ENCODE assay signal across 8 mouse cellular contexts in genomic region chr6:99666318-99667171, GRCm38 (mm10). TPM values are rescaled to one million over a fixed set of nuclear protein-coding genes. Genes with fewer than 3 reads are reported as not detected.
DNase-seq lines count a peak whose midpoint lies in the region; ATAC-seq and TF ChIP-seq lines count a peak whose summit lies in the region.

Gene Eif4e3, minus strand, starts transcription at chr6:99666771.
Gene Gm20696, minus strand, starts transcription at chr6:99666797.

- H3K27me3 ChIP-seq in C2C12 (ENCODE audit: control insufficient read depth, insufficient read depth, insufficient read length): no peaks in the 10 kb centered on the region
- no peaks in the 10 kb centered on the region for H3K27me3 ChIP-seq in embryonic facial prominence, embryonic 12.5 days
- peaks cover 31% of the 10 kb centered on the region for H3K27me3 ChIP-seq in heart, embryonic 13.5 days (replicated peaks)
- H3K27me3 ChIP-seq in kidney, embryonic 15.5 days: peaks cover 9% of the 10 kb centered on the region; the same call in 1 of the 2 replicates
- no peaks in the 10 kb centered on the region for H3K27me3 ChIP-seq in lung, postnatal 0 days (replicated peaks; ENCODE audit: insufficient read depth, low read length)

- no peaks in the 10 kb centered on the region for H3K79me2 ChIP-seq in C2C12 (ENCODE audit: control insufficient read depth, insufficient read depth)

- peak within 1 kb of the TSS; percentile 96 for H3ac ChIP-seq in C2C12 (ENCODE audit: control insufficient read depth, insufficient read length, low read depth)

- ATAC-seq in embryonic facial prominence, embryonic 12.5 days (ENCODE audit: insufficient number of reproducible peaks, insufficient read depth, low FRiP score, low TSS enrichment): peak; percentile 65
- no peak for ATAC-seq in heart, embryonic 13.5 days (ENCODE audit: extremely low read depth, insufficient number of reproducible peaks, low FRiP score, low TSS enrichment)
- peak; percentile 85 for ATAC-seq in kidney, embryonic 15.5 days (replicated peaks; ENCODE audit: low FRiP score)
- peak; percentile 91 for ATAC-seq in lung, postnatal 0 days
- ATAC-seq in erythroid progenitor cell, adult 5-6 weeks (replicated peaks; ENCODE audit: low FRiP score, poor library complexity, severe bottlenecking): no peak

- H3K9me3 ChIP-seq in embryonic facial prominence, embryonic 12.5 days: no peaks in the 10 kb centered on the region
- H3K9me3 ChIP-seq in heart, embryonic 13.5 days: no peaks in the 10 kb centered on the region
- no peaks in the 10 kb centered on the region for H3K9me3 ChIP-seq in kidney, embryonic 15.5 days (replicated peaks)
- no peaks in the 10 kb centered on the region for H3K9me3 ChIP-seq in lung, postnatal 0 days (ENCODE audit: low read length)

- no peaks in the 10 kb centered on the region for H3K79me3 ChIP-seq in C2C12 (ENCODE audit: low read depth)

- peak within 1 kb of the TSS; percentile 52 for H3K27ac ChIP-seq in embryonic facial prominence, embryonic 12.5 days
- no peak within 1 kb of the TSS for H3K27ac ChIP-seq in heart, embryonic 13.5 days (replicated peaks)
- H3K27ac ChIP-seq in kidney, embryonic 15.5 days: peak within 1 kb of the TSS; percentile 83
- peak within 1 kb of the TSS; percentile 81 for H3K27ac ChIP-seq in lung, postnatal 0 days (ENCODE audit: low read length)
- peak within 1 kb of the TSS; percentile 36 for H3K27ac ChIP-seq in olfactory bulb, adult 2 months (ENCODE audit: insufficient read depth, low read depth, low read length)

- TF ChIP-seq CTCF in C2C12 (IDR thresholded peaks at IDR 0.05; ENCODE audit: control insufficient read depth, insufficient read depth, insufficient read length): no peak
- no peak for TF ChIP-seq CTCF in lung, postnatal 0 days (IDR thresholded peaks at IDR 0.05)
- no peak for TF ChIP-seq CTCF in olfactory bulb, adult 2 months (IDR thresholded peaks at IDR 0.05; ENCODE audit: insufficient read depth, low read depth, low read length)

- peak within 1 kb of the TSS; percentile 76 for H3K9ac ChIP-seq in embryonic facial prominence, embryonic 12.5 days
- peak within 1 kb of the TSS; percentile 87 for H3K9ac ChIP-seq in heart, embryonic 13.5 days
- peak within 1 kb of the TSS; percentile 73 for H3K9ac ChIP-seq in kidney, embryonic 15.5 days
- H3K9ac ChIP-seq in lung, postnatal 0 days (replicated peaks; ENCODE audit: low read depth): peak within 1 kb of the TSS; percentile 76

- peak within 1 kb of the TSS; percentile 78 for H3K4me2 ChIP-seq in embryonic facial prominence, embryonic 12.5 days (replicated peaks)
- H3K4me2 ChIP-seq in heart, embryonic 13.5 days: peak within 1 kb of the TSS; percentile 93
- peak within 1 kb of the TSS; percentile 88 for H3K4me2 ChIP-seq in kidney, embryonic 15.5 days
- H3K4me2 ChIP-seq in lung, postnatal 0 days (replicated peaks; ENCODE audit: low read depth, low read length): peak within 1 kb of the TSS; percentile 94

- DNase-seq in adrenal gland, postnatal 10 days: peak; percentile 81
- peak; percentile 66 for DNase-seq in lung, postnatal 0 days (ENCODE audit: low spot score)

- peak within 1 kb of the TSS; percentile 52 for H3K4me3 ChIP-seq in C2C12 (ENCODE audit: insufficient read depth, poor library complexity, severe bottlenecking)
- H3K4me3 ChIP-seq in embryonic facial prominence, embryonic 12.5 days: peak within 1 kb of the TSS; percentile 72
- H3K4me3 ChIP-seq in heart, embryonic 13.5 days: peak within 1 kb of the TSS; percentile 85
- peak within 1 kb of the TSS; percentile 80 for H3K4me3 ChIP-seq in kidney, embryonic 15.5 days (replicated peaks)
- H3K4me3 ChIP-seq in lung, postnatal 0 days (ENCODE audit: low read depth, low read length): peak within 1 kb of the TSS; percentile 84
- H3K4me3 ChIP-seq in olfactory bulb, adult 2 months (ENCODE audit: insufficient read depth, low read depth, low read length): peak within 1 kb of the TSS; percentile 78

- TF ChIP-seq POLR2A in olfactory bulb, adult 2 months (IDR thresholded peaks at IDR 0.05; ENCODE audit: insufficient read depth, low read depth, low read length): no peak

- under 1% methylated on average over 60 of the region's 75 CpGs for WGBS in embryonic facial prominence, embryonic 12.5 days
- WGBS in heart, embryonic 13.5 days: under 1% methylated on average over 65 of the region's 75 CpGs
- under 1% methylated on average over 63 of the region's 75 CpGs for WGBS in kidney, embryonic 15.5 days
- WGBS in lung, postnatal 0 days: under 1% methylated on average over 43 of the region's 75 CpGs
- WGBS in olfactory bulb, adult 2 months: under 1% methylated on average over 69 of the region's 75 CpGs

- H3K36me3 ChIP-seq in C2C12 (ENCODE audit: control insufficient read depth, insufficient read depth): no peaks in the 10 kb centered on the region
- no peaks in the 10 kb centered on the region for H3K36me3 ChIP-seq in embryonic facial prominence, embryonic 12.5 days
- H3K36me3 ChIP-seq in heart, embryonic 13.5 days: no peaks in the 10 kb centered on the region
- no peaks in the 10 kb centered on the region for H3K36me3 ChIP-seq in kidney, embryonic 15.5 days
- H3K36me3 ChIP-seq in lung, postnatal 0 days (ENCODE audit: insufficient read depth, low read length): no peaks in the 10 kb centered on the region

- peaks cover 30% of the 10 kb centered on the region for H3K4me1 ChIP-seq in embryonic facial prominence, embryonic 12.5 days
- H3K4me1 ChIP-seq in heart, embryonic 13.5 days: peaks cover 23% of the 10 kb centered on the region
- H3K4me1 ChIP-seq in kidney, embryonic 15.5 days: peaks cover 40% of the 10 kb centered on the region
- H3K4me1 ChIP-seq in lung, postnatal 0 days (ENCODE audit: insufficient read depth, low read depth, low read length): peaks cover 5% of the 10 kb centered on the region; the same call in 1 of the 2 replicates
- H3K4me1 ChIP-seq in olfactory bulb, adult 2 months (ENCODE audit: control insufficient read depth, insufficient read depth, low read length): peaks cover 26% of the 10 kb centered on the region

- TF ChIP-seq EP300 in lung, postnatal 0 days (IDR thresholded peaks at IDR 0.05): no peak

TF ChIP-seq in C2C12, 6 proteins besides CTCF, POLR2A, EP300 and RAD21:
- TF ChIP-seq FOSL1 (IDR thresholded peaks at IDR 0.05; ENCODE audit: insufficient read depth, low read length, poor library complexity, severe bottlenecking): no peak
TF ChIP-seq in C2C12: peak in this region for 0.

RNA-seq across cellular contexts. Expression of gene Eif4e3, which starts in this region (rescaled TPM):
- 5.9 TPM for polyA plus RNA-seq in C2C12 (2012; fragmentation: generic; extraction: Trizol)
- 10 to 100 TPM; 26.0 to 27.0 TPM for total RNA-seq in adrenal gland, postnatal 10 days (2021)
- polyA plus RNA-seq in embryonic facial prominence, embryonic 12.5 days (2016; fragmentation: Nextera tagmentation; extraction: Ambion mirVana): 17.2 and 18.0 TPM in 2 replicates
- 6.9 and 7.8 TPM in 2 replicates for polyA plus RNA-seq in heart, embryonic 13.5 days (2015; fragmentation: Nextera tagmentation; extraction: Ambion mirVana)
- 17.6 and 17.8 TPM in 2 replicates for polyA plus RNA-seq in kidney, embryonic 15.5 days (2015; fragmentation: Nextera tagmentation; extraction: Ambion mirVana)
- polyA plus RNA-seq in lung, postnatal 0 days (2015; fragmentation: Nextera tagmentation; extraction: Ambion mirVana): 21.2 and 24.1 TPM in 2 replicates
- not detected in 2 replicates for polyA plus RNA-seq in olfactory bulb, adult 2 months (2012; ENCODE audit: insufficient read depth, insufficient read length, low replicate concordance, missing spikeins)
- 8.8 and 11.5 TPM in 2 replicates for total RNA-seq in erythroid progenitor cell, adult 5-6 weeks (2015; ENCODE audit: low replicate concordance)
- 2.7 and 5.3 TPM in 2 replicates for total RNA-seq in erythroid progenitor cell, adult 5-6 weeks (2017; ENCODE audit: low replicate concordance)

RNA-seq across cellular contexts. Expression of gene Gm20696, which starts in this region (rescaled TPM):
- polyA plus RNA-seq in C2C12 (2012; fragmentation: generic; extraction: Trizol): 0.20 TPM
- 1 to 10 TPM; 2.4 to 6.6 TPM for total RNA-seq in adrenal gland, postnatal 10 days (2021)
- polyA plus RNA-seq in embryonic facial prominence, embryonic 12.5 days (2016; fragmentation: Nextera tagmentation; extraction: Ambion mirVana): 7.4 and 7.5 TPM in 2 replicates
- polyA plus RNA-seq in heart, embryonic 13.5 days (2015; fragmentation: Nextera tagmentation; extraction: Ambion mirVana): 1.7 and 2.1 TPM in 2 replicates
- 3.8 and 4.0 TPM in 2 replicates for polyA plus RNA-seq in kidney, embryonic 15.5 days (2015; fragmentation: Nextera tagmentation; extraction: Ambion mirVana)
- 1.7 and 2.3 TPM in 2 replicates for polyA plus RNA-seq in lung, postnatal 0 days (2015; fragmentation: Nextera tagmentation; extraction: Ambion mirVana)
- polyA plus RNA-seq in olfactory bulb, adult 2 months (2012; ENCODE audit: insufficient read depth, insufficient read length, low replicate concordance, missing spikeins): not detected in 2 replicates
- total RNA-seq in erythroid progenitor cell, adult 5-6 weeks (2015; ENCODE audit: low replicate concordance): 5.0 and 9.0 TPM in 2 replicates
- 2.7 and 2.9 TPM in 2 replicates for total RNA-seq in erythroid progenitor cell, adult 5-6 weeks (2017; ENCODE audit: low replicate concordance)

Comparison
In these comparisons a context has a peak if more than half of its experiments do, and no peak if none do; other contexts are left out.
1. ATAC-seq: peak in embryonic facial prominence, embryonic 12.5 days (single experiment), kidney, embryonic 15.5 days (single experiment) and lung, postnatal 0 days (single experiment); none in heart, embryonic 13.5 days (single experiment) and erythroid progenitor cell, adult 5-6 weeks (single experiment).
2. Peak in every context shown above with its lines, with median percentiles within 50 percentile points of each other: H3K4me3 ChIP-seq, H3K4me2 ChIP-seq and H3K9ac ChIP-seq.